Mouse (Mus musculus) midbrain, embryonic 15.5 days (tissue): ENCODE data around the gene Slc26a9. TPM values are rescaled to one million over a fixed set of nuclear protein-coding genes. Genes with fewer than 3 reads are reported as not detected.

Experiments
- ATAC-seq: fragments of 200-750 bp; cut with Nextera tagmentation; replicated peaks from 2 replicates; pipeline ENCODE4 v1.8.0; 2017; ENCODE audit warnings: moderate TSS enrichment
- H3K27ac ChIP-seq: fragments of 300-500 bp; sonication (generic); 2 replicates; pipeline ENCODE4 v1.5.1; 2015; ENCODE audit warnings: mild to moderate bottlenecking, inconsistent platforms
- H3K27me3 ChIP-seq: fragments of 300-500 bp; sonication (generic); replicated peaks from 2 replicates; pipeline ENCODE4 v1.6.1; 2015; ENCODE audit warnings: inconsistent platforms
- H3K36me3 ChIP-seq: fragments of 300-500 bp; sonication (generic); replicated peaks from 2 replicates; pipeline ENCODE4 v1.6.1; 2015; ENCODE audit warnings: inconsistent platforms
- H3K4me1 ChIP-seq: fragments of 300-500 bp; sonication (generic); 2 replicates; pipeline ENCODE4 v1.6.1; 2015; ENCODE audit warnings: inconsistent platforms
- H3K4me2 ChIP-seq: fragments of 300-500 bp; sonication (generic); 2 replicates; pipeline ENCODE4 v1.6.1; 2015; ENCODE audit warnings: inconsistent platforms, mild to moderate bottlenecking, moderate library complexity
- H3K4me3 ChIP-seq: fragments of 300-500 bp; sonication (generic); 2 replicates; pipeline ENCODE4 v1.5.1; 2015; ENCODE audit warnings: mild to moderate bottlenecking, inconsistent platforms
- H3K9ac ChIP-seq: fragments of 300-500 bp; sonication (generic); 2 replicates; pipeline ENCODE4 v1.6.1; 2015; ENCODE audit warnings: mild to moderate bottlenecking, inconsistent platforms
- H3K9me3 ChIP-seq: fragments of 300-500 bp; sonication (generic); 2 replicates; pipeline ENCODE4 v1.6.1; 2016; ENCODE audit warnings: inconsistent platforms
- WGBS: fragments of 180-500 bp; shearing (Covaris S2); methylation state at CpG from one replicate; pipeline ENCODE4 v1.1.7; 2015; ENCODE audit warnings: mixed read lengths; 5-methylcytosine and 5-hydroxymethylcytosine counted together
- polyA plus RNA-seq: library from polyadenylated mRNA; unstranded; fragments of >200 nt; fragmentation: Nextera tagmentation; extraction: Ambion mirVana; gene quantifications from 2 replicates; pipeline ENCODE4 v1.2.1, GENCODE M21; 2015

Slc26a9 gene
- polyA plus RNA-seq, 1 experiment from 2014 or later, result 0.08 TPM

- Histone ChIP-seq H3K36me3 (no peaks in the 10 kb centered on the region), H3K4me1 (no peaks in the 10 kb centered on the region), H3K9ac (no peak overlapping the region), H3K27ac (no peak overlapping the region), H3K4me3 (no peak overlapping the region), H3K27me3 (no peaks in the 10 kb centered on the region), H3K4me2 (no peak overlapping the region), H3K9me3 (no peaks in the 10 kb centered on the region)
- 65% methylated on average over 20 of the region's 20 CpGs for WGBS
- ATAC-seq, result no peak
Measured at GRCm38 (mm10) chr1:131714388-131715337, 29.2 kb upstream of the Slc26a9 start.

DNA sequence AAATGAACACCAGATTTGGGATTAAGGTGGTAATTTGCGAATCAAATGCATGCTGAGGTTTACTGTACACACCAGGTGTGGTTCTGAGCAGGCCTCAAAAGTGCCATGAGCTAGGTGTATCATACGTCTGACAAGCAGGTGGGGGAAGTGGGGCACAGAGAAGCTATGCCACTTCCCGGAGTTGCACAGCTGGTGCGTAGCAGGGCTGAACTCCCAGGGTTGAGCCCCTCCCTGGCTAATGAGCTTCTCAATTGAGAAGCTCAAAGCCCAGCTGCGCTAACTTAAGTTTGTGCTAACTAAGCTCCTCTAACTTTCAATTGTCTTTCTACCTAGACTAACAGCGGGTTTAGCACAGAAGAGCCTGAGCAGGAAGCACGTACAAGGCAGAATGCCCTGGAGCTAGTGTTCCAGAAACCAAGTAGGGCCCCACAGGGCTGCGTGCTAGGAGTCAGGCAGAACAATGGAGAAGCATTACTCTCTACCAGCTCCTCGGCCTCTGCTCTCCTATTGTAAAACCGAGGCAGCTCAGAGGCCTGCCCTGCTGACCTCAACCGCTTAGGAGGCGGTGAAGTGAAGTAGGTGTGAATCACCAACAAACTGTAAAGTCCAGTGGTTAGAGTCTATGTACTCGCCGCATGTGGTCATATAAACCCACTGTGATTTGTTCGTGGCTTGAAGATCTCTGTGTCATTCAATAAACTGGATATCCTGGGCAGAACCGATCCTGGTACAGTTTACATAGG is 24.7 kb upstream of the Slc26a9 start:
- 0 out of 2 replicates have a peak, but pooled peaks cover 3% of the 10 kb centered on the region for H3K4me1 ChIP-seq
- no peak overlapping the region for H3K4me3 ChIP-seq
- no peaks in the 10 kb centered on the region for H3K27me3 ChIP-seq
- no peaks in the 10 kb centered on the region for H3K9me3 ChIP-seq
- no peak for ATAC-seq
- H3K36me3 ChIP-seq, result no peaks in the 10 kb centered on the region
- 57% methylated on average over 16 of the region's 16 CpGs for WGBS
- no peak overlapping the region for H3K9ac ChIP-seq
- no peak overlapping the region for H3K4me2 ChIP-seq
- H3K27ac ChIP-seq, result no peak overlapping the region

DNA sequence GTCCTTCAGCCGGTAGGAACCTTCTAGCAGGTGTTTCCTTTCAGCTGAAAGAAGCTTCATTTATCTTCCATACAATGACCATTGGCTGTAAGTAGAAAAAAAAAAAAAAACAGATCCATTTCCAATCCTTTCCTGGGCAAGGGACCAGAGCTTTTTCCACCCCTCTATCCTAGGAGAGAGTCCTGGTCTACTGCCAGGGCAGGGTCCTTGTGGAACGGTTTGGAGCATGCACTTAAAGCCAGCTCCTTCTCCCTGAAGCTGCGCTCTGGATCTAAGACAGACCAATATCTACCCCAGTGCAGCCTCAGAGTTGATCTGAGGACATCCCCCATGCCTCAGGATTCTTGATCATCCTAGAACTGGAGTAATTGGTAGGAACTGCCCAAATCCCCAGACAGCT is 21.8 kb upstream of the Slc26a9 start:
- H3K4me2 ChIP-seq, result no peak overlapping the region

GRCm38 (mm10) chr1:131723549-131723948 is 20.3 kb upstream of the Slc26a9 start:
- Histone ChIP-seq H3K9ac (no peak overlapping the region), H3K9me3 (no peaks in the 10 kb centered on the region), H3K4me3 (no peak overlapping the region), H3K36me3 (no peaks in the 10 kb centered on the region), H3K27ac (no peak overlapping the region), H3K4me2 (no peak overlapping the region), H3K27me3 (no peaks in the 10 kb centered on the region), H3K4me1 (0 out of 2 replicates have a peak, but pooled peaks cover 3% of the 10 kb centered on the region)
- 44% methylated on average over 4 of the region's 4 CpGs for WGBS
- no peak for ATAC-seq

More for the DNA sequence above, 21.8 kb upstream of the Slc26a9 start:
- 84% methylated on average over 3 of the region's 3 CpGs for WGBS
- Histone ChIP-seq H3K4me3 (no peak overlapping the region), H3K27ac (no peak overlapping the region), H3K36me3 (no peaks in the 10 kb centered on the region), H3K9ac (no peak overlapping the region), H3K9me3 (no peaks in the 10 kb centered on the region), H3K4me1 (0 out of 2 replicates have a peak, but pooled peaks cover 3% of the 10 kb centered on the region), H3K27me3 (no peaks in the 10 kb centered on the region)
- no peak for ATAC-seq

DNA sequence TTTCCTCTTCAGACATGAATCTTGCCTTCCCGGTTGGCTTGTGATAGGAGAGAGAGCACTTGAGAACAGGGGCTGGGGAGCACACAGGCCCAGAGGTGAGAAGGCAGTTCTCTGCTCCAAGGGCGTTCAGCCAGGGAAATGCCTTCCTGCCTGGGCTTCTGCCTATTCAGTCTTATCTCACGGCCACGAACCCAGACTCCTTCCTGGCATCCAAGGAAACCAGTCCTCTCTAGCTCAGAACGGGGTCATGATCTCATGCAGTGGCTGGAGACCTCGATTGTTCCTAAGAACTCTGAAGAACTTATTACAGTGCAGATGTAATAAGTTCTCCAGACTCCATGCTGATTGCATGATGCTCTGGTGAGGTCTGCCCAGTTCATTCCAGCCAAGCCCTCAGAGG is 17.2 kb upstream of the Slc26a9 start:
- H3K4me3 ChIP-seq, result no peak overlapping the region
- H3K9ac ChIP-seq, result no peak overlapping the region
- ATAC-seq, result no peak
- WGBS, result 77% methylated on average over 6 of the region's 6 CpGs
- no peaks in the 10 kb centered on the region for H3K9me3 ChIP-seq
- no peak overlapping the region for H3K4me2 ChIP-seq
- no peak overlapping the region for H3K27ac ChIP-seq
- H3K36me3 ChIP-seq, result no peaks in the 10 kb centered on the region
- no peaks in the 10 kb centered on the region for H3K27me3 ChIP-seq
- 0 out of 2 replicates have a peak, but pooled peaks cover 3% of the 10 kb centered on the region for H3K4me1 ChIP-seq

GRCm38 (mm10) chr1:131730639-131731437 is 13.0 kb upstream of the Slc26a9 start:
- ATAC-seq, result no peak
- Histone ChIP-seq H3K9ac (no peak overlapping the region), H3K4me2 (no peak overlapping the region), H3K9me3 (no peaks in the 10 kb centered on the region), H3K27me3 (no peaks in the 10 kb centered on the region), H3K27ac (no peak overlapping the region), H3K4me3 (no peak overlapping the region), H3K4me1 (no peaks in the 10 kb centered on the region), H3K36me3 (no peaks in the 10 kb centered on the region)
- 86% methylated on average over 12 of the region's 12 CpGs for WGBS

DNA sequence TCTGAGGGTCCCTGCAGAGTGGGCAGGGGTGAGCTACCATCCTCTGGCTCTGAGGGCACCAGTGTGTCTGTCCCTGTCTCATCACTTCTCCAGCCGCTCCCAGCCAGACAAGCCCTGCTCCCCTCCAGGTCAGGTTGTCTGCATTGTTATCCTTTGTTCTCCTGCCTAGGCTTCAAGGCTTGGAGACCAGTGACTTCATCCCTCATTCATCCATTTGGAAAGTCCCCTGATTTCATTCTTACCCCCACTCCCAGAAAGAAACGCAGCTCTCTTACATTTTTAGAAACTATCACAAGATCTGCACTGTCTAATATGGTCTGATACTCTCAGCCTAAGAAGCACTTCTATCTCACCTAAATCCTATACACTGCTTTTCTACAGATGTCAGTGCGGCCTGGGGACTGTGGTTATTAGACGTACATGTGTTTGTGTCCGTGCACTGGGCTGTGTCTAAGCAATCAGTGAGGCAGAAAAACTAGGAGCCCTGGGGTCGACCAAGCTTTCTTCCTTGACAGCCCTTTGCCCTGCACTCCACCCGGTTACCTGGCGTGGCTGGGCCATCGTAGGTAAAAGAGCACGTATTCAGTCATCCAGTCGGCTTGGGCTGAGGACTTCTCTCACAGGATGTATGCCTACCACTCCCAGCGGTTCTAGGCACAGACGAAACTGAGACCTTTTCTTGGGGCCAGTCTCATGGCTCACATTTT is 10.2 kb upstream of the Slc26a9 start:
- no peak overlapping the region for H3K4me3 ChIP-seq
- no peaks in the 10 kb centered on the region for H3K4me1 ChIP-seq
- H3K4me2 ChIP-seq, result no peak overlapping the region
- H3K27me3 ChIP-seq, result no peaks in the 10 kb centered on the region
- no peak overlapping the region for H3K9ac ChIP-seq
- no peak overlapping the region for H3K27ac ChIP-seq
- H3K36me3 ChIP-seq, result no peaks in the 10 kb centered on the region
- no peaks in the 10 kb centered on the region for H3K9me3 ChIP-seq
- ATAC-seq, result no peak
- 38% methylated on average over 13 of the region's 13 CpGs for WGBS

DNA sequence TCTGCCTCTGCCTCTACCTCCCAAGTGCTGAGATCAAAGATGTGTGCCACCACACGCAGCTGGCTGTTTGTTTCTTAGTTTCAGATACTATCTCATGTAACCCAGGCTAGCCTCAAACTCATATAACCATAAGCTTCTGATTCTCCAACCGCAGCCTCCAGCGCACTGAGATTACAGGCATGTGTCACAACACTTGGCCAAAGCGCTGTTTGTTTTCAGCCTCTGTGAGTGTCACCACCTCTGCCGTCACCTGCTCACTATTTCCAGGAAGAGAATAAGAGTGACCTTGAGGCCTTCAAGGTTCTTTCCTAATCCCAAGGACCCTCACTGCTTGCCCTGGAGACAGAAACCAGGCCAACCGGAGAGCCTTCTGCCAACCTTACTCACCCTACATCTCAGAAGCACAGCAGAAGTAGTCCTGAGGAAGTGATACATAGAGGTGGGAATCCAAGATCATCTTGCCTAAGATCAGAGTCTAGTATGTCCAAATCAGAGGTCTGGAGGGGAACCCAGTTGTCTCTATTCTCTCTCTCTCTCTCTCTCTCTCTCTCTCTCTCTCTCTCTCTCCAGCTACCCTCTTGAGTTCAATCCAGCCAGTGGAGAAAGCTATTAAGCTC is 9.1 kb upstream of the Slc26a9 start:
- Histone ChIP-seq H3K9ac (no peak overlapping the region), H3K4me3 (no peak overlapping the region), H3K4me1 (no peaks in the 10 kb centered on the region), H3K4me2 (no peak overlapping the region), H3K27me3 (no peaks in the 10 kb centered on the region), H3K36me3 (no peaks in the 10 kb centered on the region), H3K27ac (no peak overlapping the region), H3K9me3 (no peaks in the 10 kb centered on the region)
- 93% methylated on average over 6 of the region's 6 CpGs for WGBS
- ATAC-seq, result no peak

DNA sequence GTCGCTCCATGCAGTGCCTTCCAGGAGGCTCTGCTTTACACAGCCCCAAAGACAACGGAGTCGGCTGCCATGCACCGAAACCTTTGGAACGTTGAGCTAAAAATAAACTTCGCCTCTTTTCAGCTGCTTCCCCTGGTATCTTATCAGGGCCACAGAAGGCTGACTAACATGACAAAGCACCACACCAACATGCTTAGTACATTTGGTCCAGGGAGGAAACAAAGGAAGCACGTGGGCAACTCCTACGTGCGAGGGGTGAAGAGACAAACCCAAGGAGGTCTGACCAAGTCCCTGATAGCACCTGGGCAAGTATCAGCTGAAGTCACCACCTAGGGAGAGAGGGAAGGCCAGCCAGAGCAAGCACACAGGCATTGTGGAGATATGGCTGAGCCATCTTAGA is 7.3 kb upstream of the Slc26a9 start:
- WGBS, result 88% methylated on average over 9 of the region's 9 CpGs
- no peak for ATAC-seq
- no peak overlapping the region for H3K4me2 ChIP-seq
- H3K9me3 ChIP-seq, result no peaks in the 10 kb centered on the region
- no peaks in the 10 kb centered on the region for H3K27me3 ChIP-seq
- no peak overlapping the region for H3K4me3 ChIP-seq
- no peak overlapping the region for H3K27ac ChIP-seq
- no peaks in the 10 kb centered on the region for H3K4me1 ChIP-seq
- no peak overlapping the region for H3K9ac ChIP-seq
- H3K36me3 ChIP-seq, result no peaks in the 10 kb centered on the region

- no peaks in the 10 kb centered on the region for H3K4me1 ChIP-seq
- no peaks in the 10 kb centered on the region for H3K36me3 ChIP-seq
- no peak; the same call in 1 of the 2 replicates for ATAC-seq
- H3K27ac ChIP-seq, result no peak overlapping the region
- H3K4me2 ChIP-seq, result no peak overlapping the region
- 61% methylated on average over 5 of the region's 5 CpGs for WGBS
- no peaks in the 10 kb centered on the region for H3K9me3 ChIP-seq
- no peak overlapping the region for H3K9ac ChIP-seq
- no peaks in the 10 kb centered on the region for H3K27me3 ChIP-seq
- no peak overlapping the region for H3K4me3 ChIP-seq
Measured at GRCm38 (mm10) chr1:131737269-131737668, 6.6 kb upstream of the Slc26a9 start.

GRCm38 (mm10) chr1:131738760-131739159 is 5.1 kb upstream of the Slc26a9 start:
- H3K9ac ChIP-seq, result no peak overlapping the region
- H3K27me3 ChIP-seq, result no peaks in the 10 kb centered on the region
- no peak overlapping the region for H3K4me3 ChIP-seq
- H3K4me2 ChIP-seq, result no peak overlapping the region
- no peak for ATAC-seq
- no peaks in the 10 kb centered on the region for H3K4me1 ChIP-seq
- H3K9me3 ChIP-seq, result no peaks in the 10 kb centered on the region
- WGBS, result 93% methylated on average over 1 of the region's 1 CpGs
- no peaks in the 10 kb centered on the region for H3K36me3 ChIP-seq
- no peak overlapping the region for H3K27ac ChIP-seq
